Mouse (Mus musculus): Measurements from ENCODE around the gene Sirt7. TPM values are rescaled to one million over a fixed set of nuclear protein-coding genes. Genes with fewer than 3 reads are reported as not detected.

Gene Sirt7
- polyA plus RNA-seq, 1 experiment, result not detected

DNA sequence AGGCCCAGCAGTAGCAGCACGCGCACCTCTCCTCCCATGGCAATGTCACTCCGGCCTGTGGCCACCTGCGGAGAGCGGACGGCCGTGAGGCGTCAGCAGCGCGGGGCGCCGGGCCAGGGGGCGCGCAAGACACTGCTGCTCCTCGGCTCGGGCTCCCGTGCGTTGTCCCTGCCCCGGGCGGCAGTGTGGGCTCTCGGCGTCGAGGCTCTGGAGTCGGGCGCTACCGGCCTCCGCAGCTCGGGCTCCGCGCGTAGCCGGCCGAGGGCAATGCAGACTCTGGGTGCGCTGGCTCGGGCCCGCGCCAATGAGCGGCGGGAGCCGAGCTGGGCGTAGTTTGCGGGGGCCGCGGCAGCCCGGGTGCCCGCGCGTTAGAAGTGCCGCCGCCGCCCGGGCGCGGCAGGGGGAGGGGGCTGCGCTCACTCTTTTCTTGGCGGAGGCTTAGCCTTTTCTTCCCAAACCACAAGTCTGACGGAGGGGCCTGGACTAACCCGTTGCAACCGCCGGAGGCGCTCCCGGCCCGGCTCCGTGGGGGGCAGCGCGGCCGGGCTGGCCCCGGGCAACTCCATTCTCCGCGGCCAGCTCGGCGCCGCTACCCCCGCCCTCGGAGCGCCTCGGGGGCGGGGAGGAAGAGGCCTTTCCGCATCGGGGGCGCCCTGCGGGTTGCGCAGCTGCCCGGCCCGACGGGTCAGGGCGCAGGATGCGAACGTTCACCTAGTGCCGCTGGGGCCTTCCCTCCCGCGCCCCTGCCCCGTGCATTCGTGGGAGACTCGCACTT lies 35.4 kb upstream of the Sirt7 start:
- Histone ChIP-seq H3K27ac (ENCODE audit: insufficient read depth, low read depth, low read length) (no peak overlapping the region), H3K4me1 (ENCODE audit: control insufficient read depth, insufficient read depth, low read length) (peaks cover 26% of the 10 kb centered on the region), H3K4me3 (ENCODE audit: insufficient read depth, low read depth, low read length) (peak overlapping the region; percentile 40)
- WGBS, result under 1% methylated on average over 94 of the region's 95 CpGs
- TF ChIP-seq CTCF (IDR thresholded peaks at IDR 0.05; ENCODE audit: insufficient read depth, low read depth, low read length) (no peak), POLR2A (IDR thresholded peaks at IDR 0.05; ENCODE audit: insufficient read depth, low read depth, low read length) (no peak)

GRCm38 (mm10) chr11:120659509-120660300 lies 34.7 kb upstream of the Sirt7 start:
- H3K4me1 ChIP-seq (ENCODE audit: control insufficient read depth, insufficient read depth, low read length), result peaks cover 26% of the 10 kb centered on the region
- H3K27ac ChIP-seq (ENCODE audit: insufficient read depth, low read depth, low read length), result no peak overlapping the region
- H3K4me3 ChIP-seq (ENCODE audit: insufficient read depth, low read depth, low read length), result peak overlapping the region; percentile 40
- TF ChIP-seq CTCF (IDR thresholded peaks at IDR 0.05; ENCODE audit: insufficient read depth, low read depth, low read length), result no peak
- no peak for TF ChIP-seq POLR2A (IDR thresholded peaks at IDR 0.05; ENCODE audit: insufficient read depth, low read depth, low read length)
- 2% methylated on average over 50 of the region's 50 CpGs for WGBS

GRCm38 (mm10) chr11:120658876-120659410 lies 33.9 kb upstream of the Sirt7 start:
- TF ChIP-seq CTCF (IDR thresholded peaks at IDR 0.05; ENCODE audit: insufficient read depth, low read depth, low read length) (peak; percentile 77), POLR2A (IDR thresholded peaks at IDR 0.05; ENCODE audit: insufficient read depth, low read depth, low read length) (no peak)
- H3K4me1 ChIP-seq (ENCODE audit: control insufficient read depth, insufficient read depth, low read length), result peaks cover 26% of the 10 kb centered on the region
- 2% methylated on average over 24 of the region's 24 CpGs for WGBS
- H3K4me3 ChIP-seq (ENCODE audit: insufficient read depth, low read depth, low read length), result peak overlapping the region; percentile 16
- H3K27ac ChIP-seq (ENCODE audit: insufficient read depth, low read depth, low read length), result no peak overlapping the region

DNA sequence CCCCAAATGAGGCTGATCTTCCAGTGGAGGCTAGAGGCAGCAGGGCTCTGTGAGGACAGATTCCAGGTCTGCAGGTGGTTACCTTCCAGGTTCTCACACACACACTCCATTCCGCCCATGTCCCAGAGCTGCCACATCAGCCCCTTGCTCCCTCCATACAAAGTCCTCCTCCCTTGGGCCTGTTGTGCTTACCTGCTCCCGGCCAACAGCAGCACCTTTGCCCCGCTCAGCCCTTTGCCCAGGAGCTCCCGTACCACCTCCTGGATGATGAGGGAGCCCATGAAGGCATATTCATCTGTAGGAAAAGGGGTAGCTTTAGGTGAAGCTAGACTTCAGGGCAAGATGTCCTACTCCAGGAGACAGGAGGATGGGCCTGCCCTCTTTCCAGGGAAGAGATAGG lies 32.3 kb upstream of the Sirt7 start:
- Histone ChIP-seq H3K4me3 (ENCODE audit: insufficient read depth, low read depth, low read length) (no peak overlapping the region), H3K27ac (ENCODE audit: insufficient read depth, low read depth, low read length) (no peak overlapping the region), H3K4me1 (ENCODE audit: control insufficient read depth, insufficient read depth, low read length) (peaks cover 26% of the 10 kb centered on the region)
- 89% methylated on average over 4 of the region's 4 CpGs for WGBS
- TF ChIP-seq CTCF (IDR thresholded peaks at IDR 0.05; ENCODE audit: insufficient read depth, low read depth, low read length), result no peak
- no peak for TF ChIP-seq POLR2A (IDR thresholded peaks at IDR 0.05; ENCODE audit: insufficient read depth, low read depth, low read length)

DNA sequence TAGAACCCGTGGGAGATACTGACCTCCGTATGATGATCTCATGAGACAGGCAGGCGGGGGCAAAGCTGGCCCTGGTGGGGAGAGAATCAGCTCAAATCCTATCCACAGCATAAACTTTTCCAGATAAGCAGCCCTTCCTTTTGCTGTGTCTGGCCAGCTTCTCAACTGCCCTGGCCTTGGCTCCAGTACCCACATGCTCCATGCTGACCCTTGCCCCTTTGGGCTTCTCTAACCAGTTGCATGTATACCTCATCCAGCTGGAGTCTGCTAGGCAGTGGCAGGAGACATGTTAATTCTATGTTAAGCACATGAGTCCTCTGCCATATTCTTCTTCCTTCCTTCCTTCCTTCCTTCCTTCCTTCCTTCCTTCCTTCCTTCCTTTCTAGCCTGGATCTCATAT lies 29.7 kb upstream of the Sirt7 start:
- H3K4me3 ChIP-seq (ENCODE audit: insufficient read depth, low read depth, low read length), result no peak overlapping the region
- WGBS, result 85% methylated on average over 3 of the region's 3 CpGs
- H3K27ac ChIP-seq (ENCODE audit: insufficient read depth, low read depth, low read length), result no peak overlapping the region
- peaks cover 12% of the 10 kb centered on the region for H3K4me1 ChIP-seq (ENCODE audit: control insufficient read depth, insufficient read depth, low read length)
- TF ChIP-seq CTCF (IDR thresholded peaks at IDR 0.05; ENCODE audit: insufficient read depth, low read depth, low read length), result no peak
- no peak for TF ChIP-seq POLR2A (IDR thresholded peaks at IDR 0.05; ENCODE audit: insufficient read depth, low read depth, low read length)

GRCm38 (mm10) chr11:120651872-120652271 lies 26.8 kb upstream of the Sirt7 start:
- 66% methylated on average over 3 of the region's 3 CpGs for WGBS
- Histone ChIP-seq H3K4me3 (ENCODE audit: insufficient read depth, low read depth, low read length) (no peak overlapping the region), H3K27ac (ENCODE audit: insufficient read depth, low read depth, low read length) (no peak overlapping the region), H3K4me1 (ENCODE audit: control insufficient read depth, insufficient read depth, low read length) (peaks cover 11% of the 10 kb centered on the region)
- TF ChIP-seq CTCF (IDR thresholded peaks at IDR 0.05; ENCODE audit: insufficient read depth, low read depth, low read length) (no peak), POLR2A (IDR thresholded peaks at IDR 0.05; ENCODE audit: insufficient read depth, low read depth, low read length) (no peak)

DNA sequence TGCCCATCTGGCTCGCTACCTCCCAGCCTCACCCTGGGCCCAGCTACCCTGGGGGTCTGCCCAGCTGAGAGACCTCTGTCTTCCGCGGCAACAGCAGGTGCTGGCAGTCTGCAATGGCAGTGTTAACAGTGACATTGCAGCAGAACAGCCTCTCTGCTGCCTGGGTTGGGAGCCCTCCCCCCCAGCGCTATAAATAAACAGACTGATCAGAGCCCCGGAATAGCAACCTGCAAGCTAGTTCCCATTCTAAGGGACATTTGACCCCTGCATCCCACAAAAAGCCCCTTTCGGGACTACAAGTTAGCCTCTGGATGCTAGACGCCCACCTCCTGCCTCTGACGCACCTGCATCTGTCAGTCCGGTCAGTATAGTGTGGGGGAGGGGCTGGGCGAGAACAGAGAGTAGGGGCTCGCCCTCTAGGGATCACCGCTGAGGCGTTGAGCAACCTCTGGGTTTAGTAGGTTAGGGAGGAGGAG lies 23.0 kb upstream of the Sirt7 start, which contains the start of gene Myadml2:
Myadml2 (minus strand) TSS at position 158 of the 476 bp plus-strand sequence.
- WGBS, result 5% methylated on average over 13 of the region's 13 CpGs
- H3K4me3 ChIP-seq (ENCODE audit: insufficient read depth, low read depth, low read length), result peak within 1 kb of the TSS; percentile 75
- no peak for TF ChIP-seq CTCF (IDR thresholded peaks at IDR 0.05; ENCODE audit: insufficient read depth, low read depth, low read length)
- peak; percentile 64 for TF ChIP-seq POLR2A (IDR thresholded peaks at IDR 0.05; ENCODE audit: insufficient read depth, low read depth, low read length)
- peaks cover 23% of the 10 kb centered on the region for H3K4me1 ChIP-seq (ENCODE audit: control insufficient read depth, insufficient read depth, low read length)
- H3K27ac ChIP-seq (ENCODE audit: insufficient read depth, low read depth, low read length), result peak within 1 kb of the TSS; percentile 97

DNA sequence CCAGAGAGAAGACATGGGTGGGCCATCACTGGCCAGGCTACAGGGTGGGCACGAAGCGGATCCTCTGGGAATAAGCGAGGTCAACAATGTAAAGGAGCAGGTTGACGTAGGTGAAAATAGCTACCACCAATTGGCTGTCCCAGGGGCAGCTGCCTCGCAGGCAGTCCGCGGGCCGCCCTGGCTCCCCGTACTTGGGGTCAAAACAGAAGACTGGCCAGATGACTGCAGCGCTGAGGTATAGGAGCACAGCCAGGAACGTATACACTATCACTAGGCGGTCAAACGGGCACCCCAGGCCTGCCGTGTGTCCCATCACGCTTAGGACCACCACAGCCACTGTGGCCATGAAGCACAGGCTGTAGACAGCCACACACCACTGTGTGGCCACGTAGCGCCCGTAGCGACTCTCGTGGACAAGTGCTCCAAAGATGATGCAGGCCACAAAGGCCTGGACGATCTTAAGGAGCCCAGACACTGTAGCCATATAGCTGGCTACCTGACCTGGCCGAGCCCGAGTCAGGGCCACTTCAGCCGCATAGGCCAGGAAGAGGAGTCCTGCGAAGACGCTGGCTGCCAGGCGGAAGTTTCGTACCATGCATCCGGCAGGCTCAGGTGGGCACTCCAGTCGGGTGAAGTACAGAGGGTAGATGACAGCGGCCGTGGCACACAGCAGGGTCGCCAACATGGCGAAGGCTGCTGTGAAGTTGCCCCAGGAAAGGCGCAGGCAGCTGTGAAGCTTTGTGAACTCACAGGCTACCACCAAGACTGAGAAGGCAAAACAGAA lies 22.2 kb upstream of the Sirt7 start:
- Histone ChIP-seq H3K4me1 (ENCODE audit: control insufficient read depth, insufficient read depth, low read length) (peaks cover 27% of the 10 kb centered on the region), H3K4me3 (ENCODE audit: insufficient read depth, low read depth, low read length) (peak overlapping the region; percentile 75), H3K27ac (ENCODE audit: insufficient read depth, low read depth, low read length) (peak overlapping the region; percentile 97)
- TF ChIP-seq CTCF (IDR thresholded peaks at IDR 0.05; ENCODE audit: insufficient read depth, low read depth, low read length) (no peak), POLR2A (IDR thresholded peaks at IDR 0.05; ENCODE audit: insufficient read depth, low read depth, low read length) (no peak)
- 83% methylated on average over 35 of the region's 35 CpGs for WGBS
